Mouse (Mus musculus): ENCODE results near the gene Gm21981. TPM values are rescaled to one million over a fixed set of nuclear protein-coding genes. Genes with fewer than 3 reads are reported as not detected.

Gm21981 gene
- polyA plus RNA-seq, 1 experiment, result 1.3 TPM

DNA sequence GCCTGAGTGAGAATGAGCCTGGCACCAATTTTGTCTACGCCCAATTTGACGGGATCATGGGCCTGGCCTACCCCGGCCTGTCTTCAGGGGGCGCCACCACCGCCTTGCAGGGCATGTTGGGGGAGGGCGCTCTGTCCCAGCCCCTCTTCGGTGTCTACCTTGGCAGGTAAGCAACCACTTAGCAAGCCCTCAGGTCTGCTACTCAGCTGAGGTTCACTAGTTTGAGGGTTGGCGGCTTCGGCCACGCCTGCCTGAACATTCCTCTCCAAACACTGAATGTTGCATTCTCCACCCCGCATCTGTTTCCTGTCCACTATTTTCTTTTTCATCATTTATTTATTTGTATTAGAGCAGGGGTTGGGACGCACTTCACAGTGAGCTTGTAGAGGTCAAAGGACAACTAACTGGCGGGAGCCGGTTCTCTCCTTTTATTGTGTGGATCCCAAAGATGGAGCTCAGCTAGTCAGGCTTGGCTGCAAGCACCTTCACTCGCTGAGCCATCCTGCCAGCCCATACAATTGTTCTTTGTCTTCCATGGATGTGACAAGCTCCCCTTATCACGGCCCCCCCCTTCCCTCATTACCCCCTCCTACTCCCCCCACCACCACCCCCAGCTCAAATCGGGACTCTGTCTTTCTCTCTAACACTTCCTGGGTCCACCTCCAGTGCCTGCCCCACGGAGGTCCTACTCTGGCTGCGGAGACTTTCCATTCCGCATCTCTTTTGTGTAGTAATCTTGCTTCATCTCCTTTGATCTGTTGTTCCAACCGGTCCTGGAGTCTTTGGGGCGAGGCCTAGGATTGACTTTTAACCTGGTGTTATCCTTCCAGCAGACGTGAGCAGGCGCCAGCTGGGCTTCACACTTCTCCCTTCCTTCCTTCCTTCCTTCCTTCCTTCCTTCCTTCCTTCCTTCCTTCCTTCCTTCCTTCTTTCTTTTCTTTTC is 36.6 kb upstream of the Gm21981 start:
- Histone ChIP-seq H3K79me2 (ENCODE audit: control insufficient read depth, insufficient read depth) (no peaks in the 10 kb centered on the region), H3K4me3 (no peak overlapping the region), H3ac (ENCODE audit: control insufficient read depth, insufficient read length) (no peak overlapping the region), H3K36me3 (ENCODE audit: control insufficient read depth, insufficient read depth) (no peaks in the 10 kb centered on the region), H3K27me3 (ENCODE audit: control insufficient read depth, insufficient read depth, insufficient read length) (peaks cover 39% of the 10 kb centered on the region), H3K4me2 (ENCODE audit: low read depth) (no peak overlapping the region)
- TF ChIP-seq SRF (IDR thresholded peaks at IDR 0.05; ENCODE audit: control insufficient read depth, insufficient read length, low read depth), result no peak
- TF ChIP-seq E2F4 (IDR thresholded peaks at IDR 0.05; ENCODE audit: insufficient read depth), result no peak
- no peak for TF ChIP-seq MYOG (IDR thresholded peaks at IDR 0.05; ENCODE audit: control insufficient read depth in 1 of 3, insufficient read depth in 1 of 3, insufficient read length in 2 of 3, low read depth in 2 of 3)
- no peak for TF ChIP-seq POLR2A (IDR thresholded peaks at IDR 0.05; ENCODE audit: insufficient read length, low read depth)
- no peak for TF ChIP-seq POLR2AphosphoS2 (IDR thresholded peaks at IDR 0.05; ENCODE audit: insufficient read length, low read depth)
- TF ChIP-seq MYOD1 (IDR thresholded peaks at IDR 0.05; ENCODE audit: control insufficient read depth in 1 of 3, insufficient read length in 2 of 3, low read depth in 2 of 3), result no peak
- no peak for TF ChIP-seq MAX (IDR thresholded peaks at IDR 0.05; ENCODE audit: low read depth)
- no peak for TF ChIP-seq TCF12 (IDR thresholded peaks at IDR 0.05; ENCODE audit: insufficient read depth, poor library complexity, severe bottlenecking)
- no peak for TF ChIP-seq USF1 (IDR thresholded peaks at IDR 0.05; ENCODE audit: low read depth)
- TF ChIP-seq REST (IDR thresholded peaks at IDR 0.05; ENCODE audit: insufficient read depth, insufficient read length), result no peak
- no peak for TF ChIP-seq TCF3 (IDR thresholded peaks at IDR 0.05; ENCODE audit: insufficient read length, low read depth)
- no peak for TF ChIP-seq CEBPB (IDR thresholded peaks at IDR 0.05; ENCODE audit: insufficient read depth, poor library complexity, severe bottlenecking)

DNA sequence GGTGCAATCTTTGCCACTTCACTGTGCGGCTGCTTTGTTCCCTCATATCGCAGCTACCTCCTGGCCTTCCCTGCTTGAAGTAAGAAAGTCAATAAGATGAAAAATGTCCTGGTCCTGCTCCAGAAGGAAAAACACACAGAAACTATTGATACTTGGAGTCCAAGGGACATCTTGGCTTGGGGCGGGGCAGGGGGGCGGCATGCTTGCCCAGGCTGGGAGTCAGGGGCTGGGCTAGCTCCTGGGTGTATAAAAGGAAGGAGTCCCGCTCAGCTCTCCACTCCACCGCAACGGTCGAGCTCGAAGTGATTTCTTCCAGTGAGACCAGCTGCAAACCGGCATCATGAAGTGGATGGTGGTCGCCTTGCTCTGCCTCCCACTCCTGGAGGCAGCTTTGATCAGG is 32.3 kb upstream of the Gm21981 start, which contains the start of gene Pgc:
Gene Pgc (plus strand): TSS at position 277 of the 400 bp plus-strand sequence.
- H3K36me3 ChIP-seq (ENCODE audit: control insufficient read depth, insufficient read depth), result no peaks in the 10 kb centered on the region
- H3K4me2 ChIP-seq (ENCODE audit: low read depth), result no peak within 1 kb of the TSS
- no peak within 1 kb of the TSS for H3ac ChIP-seq (ENCODE audit: control insufficient read depth, insufficient read length)
- no peaks in the 10 kb centered on the region for H3K79me2 ChIP-seq (ENCODE audit: control insufficient read depth, insufficient read depth)
- no peak within 1 kb of the TSS for H3K4me3 ChIP-seq
- TF ChIP-seq E2F4 (IDR thresholded peaks at IDR 0.05; ENCODE audit: insufficient read depth) (no peak), REST (IDR thresholded peaks at IDR 0.05; ENCODE audit: insufficient read depth, insufficient read length) (no peak), CEBPB (IDR thresholded peaks at IDR 0.05; ENCODE audit: insufficient read depth, poor library complexity, severe bottlenecking) (no peak), MYOG (IDR thresholded peaks at IDR 0.05; ENCODE audit: control insufficient read depth in 1 of 3, insufficient read depth in 1 of 3, insufficient read length in 2 of 3, low read depth in 2 of 3) (no peak), TCF12 (IDR thresholded peaks at IDR 0.05; ENCODE audit: insufficient read depth, poor library complexity, severe bottlenecking) (no peak), POLR2AphosphoS2 (IDR thresholded peaks at IDR 0.05; ENCODE audit: insufficient read length, low read depth) (no peak), POLR2A (IDR thresholded peaks at IDR 0.05; ENCODE audit: insufficient read length, low read depth) (no peak), USF1 (IDR thresholded peaks at IDR 0.05; ENCODE audit: low read depth) (no peak), SRF (IDR thresholded peaks at IDR 0.05; ENCODE audit: control insufficient read depth, insufficient read length, low read depth) (no peak), MYOD1 (IDR thresholded peaks at IDR 0.05; ENCODE audit: control insufficient read depth in 1 of 3, insufficient read length in 2 of 3, low read depth in 2 of 3) (no peak), TCF3 (IDR thresholded peaks at IDR 0.05; ENCODE audit: insufficient read length, low read depth) (no peak), MAX (IDR thresholded peaks at IDR 0.05; ENCODE audit: low read depth) (no peak)
- peaks cover 35% of the 10 kb centered on the region for H3K27me3 ChIP-seq (ENCODE audit: control insufficient read depth, insufficient read depth, insufficient read length)

DNA sequence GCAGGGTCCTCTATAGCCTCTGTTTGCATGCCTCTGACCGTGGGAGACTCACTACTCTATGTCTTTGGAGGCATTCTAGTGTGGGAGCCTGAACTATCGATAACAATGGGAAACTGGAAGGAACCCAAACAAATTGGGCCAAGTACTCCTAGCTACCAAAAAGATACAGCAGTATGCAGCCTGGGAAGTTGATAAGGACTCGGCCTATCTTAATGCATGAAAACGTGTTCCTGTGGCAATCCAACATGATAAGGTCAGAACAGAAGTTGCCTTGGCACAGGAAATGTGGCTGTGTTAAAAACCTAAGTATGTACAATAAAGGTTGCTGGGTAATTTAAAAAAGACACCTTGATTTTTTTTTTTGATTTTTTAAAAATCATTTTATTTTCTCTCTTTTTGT is 26.9 kb upstream of the Gm21981 start:
- no peaks in the 10 kb centered on the region for H3K79me2 ChIP-seq (ENCODE audit: control insufficient read depth, insufficient read depth)
- no peaks in the 10 kb centered on the region for H3K36me3 ChIP-seq (ENCODE audit: control insufficient read depth, insufficient read depth)
- H3K4me2 ChIP-seq (ENCODE audit: low read depth), result no peak overlapping the region
- no peak for TF ChIP-seq MYOD1 (IDR thresholded peaks at IDR 0.05; ENCODE audit: control insufficient read depth in 1 of 3, insufficient read length in 2 of 3, low read depth in 2 of 3)
- no peak for TF ChIP-seq CEBPB (IDR thresholded peaks at IDR 0.05; ENCODE audit: insufficient read depth, poor library complexity, severe bottlenecking)
- no peak for TF ChIP-seq MYOG (IDR thresholded peaks at IDR 0.05; ENCODE audit: control insufficient read depth in 1 of 3, insufficient read depth in 1 of 3, insufficient read length in 2 of 3, low read depth in 2 of 3)
- TF ChIP-seq SRF (IDR thresholded peaks at IDR 0.05; ENCODE audit: control insufficient read depth, insufficient read length, low read depth), result no peak
- TF ChIP-seq REST (IDR thresholded peaks at IDR 0.05; ENCODE audit: insufficient read depth, insufficient read length), result no peak
- H3K27me3 ChIP-seq (ENCODE audit: control insufficient read depth, insufficient read depth, insufficient read length), result peaks cover 34% of the 10 kb centered on the region
- H3ac ChIP-seq (ENCODE audit: control insufficient read depth, insufficient read length), result no peak overlapping the region
- no peak overlapping the region for H3K4me3 ChIP-seq

DNA sequence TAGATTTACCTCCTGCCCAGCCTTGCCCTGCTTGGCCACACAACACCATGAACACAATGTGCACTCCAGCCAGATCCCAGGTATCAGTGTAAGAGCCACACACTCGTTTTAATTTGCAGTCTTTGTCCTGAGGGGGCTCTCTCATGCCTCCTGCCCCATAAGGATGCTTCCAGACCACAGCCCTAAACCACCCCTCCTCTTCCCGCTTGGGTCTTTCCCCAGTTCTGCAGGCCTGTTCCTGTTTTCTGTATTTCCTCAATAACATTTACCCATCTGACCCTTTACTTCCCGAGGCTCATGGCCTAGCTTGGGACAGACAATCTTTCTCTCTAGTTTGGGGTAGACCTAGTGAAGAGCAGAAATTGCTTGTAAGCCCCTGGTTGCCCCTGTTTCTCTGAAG is 20.8 kb upstream of the Gm21981 start:
- H3ac ChIP-seq (ENCODE audit: control insufficient read depth, insufficient read length), result no peak overlapping the region
- peaks cover 39% of the 10 kb centered on the region for H3K27me3 ChIP-seq (ENCODE audit: control insufficient read depth, insufficient read depth, insufficient read length)
- TF ChIP-seq POLR2AphosphoS2 (IDR thresholded peaks at IDR 0.05; ENCODE audit: insufficient read length, low read depth), result no peak
- no peak for TF ChIP-seq MAX (IDR thresholded peaks at IDR 0.05; ENCODE audit: low read depth)
- no peak for TF ChIP-seq TCF3 (IDR thresholded peaks at IDR 0.05; ENCODE audit: insufficient read length, low read depth)
- TF ChIP-seq E2F4 (IDR thresholded peaks at IDR 0.05; ENCODE audit: insufficient read depth), result no peak
- TF ChIP-seq SRF (IDR thresholded peaks at IDR 0.05; ENCODE audit: control insufficient read depth, insufficient read length, low read depth), result no peak
- no peak overlapping the region for H3K4me2 ChIP-seq (ENCODE audit: low read depth)
- no peaks in the 10 kb centered on the region for H3K36me3 ChIP-seq (ENCODE audit: control insufficient read depth, insufficient read depth)
- no peaks in the 10 kb centered on the region for H3K79me2 ChIP-seq (ENCODE audit: control insufficient read depth, insufficient read depth)
- H3K4me3 ChIP-seq, result no peak overlapping the region

Data from myocyte (in vitro differentiated cells).